Mouse (Mus musculus) myocyte (in vitro differentiated cells): ENCODE measurements at regions not wholly inside any gene's neighbourhood (a gene's known extent, or its start where the extent isn't known, plus 50 kb on each side); places are given as distances from the start of the nearest gene placed in this dataset.
A peak's percentile ranks its signal among the peaks of the same experiment; 100 is the strongest.
"Not testable (repeated sequence)": the region's sequence is repeated elsewhere in the genome, so short reads cannot be mapped to it uniquely, and the experiment has no call there.

Experiments
- CEBPB ChIP-seq: IDR thresholded peaks from 2 replicates; pipeline ENCODE4 v1.6.1; 2011; ENCODE audit warnings: mild to moderate bottlenecking, moderate library complexity; ENCODE audit not compliant: poor library complexity, insufficient read depth, severe bottlenecking
- E2F4 ChIP-seq: IDR thresholded peaks from one replicate; pipeline ENCODE4 v1.6.1; 2011; ENCODE audit warnings: mild to moderate bottlenecking, control low read depth, moderate library complexity; ENCODE audit not compliant: insufficient read depth
- MAX ChIP-seq: IDR thresholded peaks from one replicate; pipeline ENCODE4 v1.6.1; 2011; ENCODE audit warnings: low read depth, mild to moderate bottlenecking, control low read depth
- MYOD1 ChIP-seq, 3 experiments: IDR thresholded peaks; one replicate each; pipeline ENCODE4 v1.6.1; 2011; ENCODE audit warnings: control low read depth in 2 of 3, low read depth in 2 of 3, mild to moderate bottlenecking in 2 of 3, moderate library complexity in 1 of 3; ENCODE audit not compliant: insufficient read length in 2 of 3, control insufficient read depth in 1 of 3
- MYOG ChIP-seq, 3 experiments: IDR thresholded peaks; one replicate each; pipeline ENCODE4 v1.6.1; 2011; ENCODE audit warnings: control low read depth in 2 of 3, low read depth in 2 of 3, mild to moderate bottlenecking in 2 of 3; ENCODE audit not compliant: insufficient read length in 2 of 3, control insufficient read depth in 1 of 3, insufficient read depth in 1 of 3
- POLR2A ChIP-seq: IDR thresholded peaks from one replicate; pipeline ENCODE4 v1.6.1; 2011; ENCODE audit warnings: low read depth, mild to moderate bottlenecking, control low read depth, moderate library complexity; ENCODE audit not compliant: insufficient read length
- POLR2AphosphoS2 ChIP-seq: IDR thresholded peaks from one replicate; pipeline ENCODE4 v1.6.1; 2011; ENCODE audit warnings: low read depth, control low read depth; ENCODE audit not compliant: insufficient read length
- REST ChIP-seq: IDR thresholded peaks from one replicate; pipeline ENCODE4 v1.6.1; 2011; ENCODE audit warnings: mild to moderate bottlenecking, control low read depth, moderate library complexity; ENCODE audit not compliant: insufficient read depth, insufficient read length
- SRF ChIP-seq: IDR thresholded peaks from one replicate; pipeline ENCODE4 v1.6.1; 2011; ENCODE audit warnings: low read depth; ENCODE audit not compliant: control insufficient read depth, insufficient read length
- TCF12 ChIP-seq: IDR thresholded peaks from one replicate; pipeline ENCODE4 v1.6.1; 2011; ENCODE audit warnings: mild to moderate bottlenecking, control low read depth; ENCODE audit not compliant: poor library complexity, insufficient read depth, severe bottlenecking
- USF1 ChIP-seq: IDR thresholded peaks from one replicate; pipeline ENCODE4 v1.6.1; 2011; ENCODE audit warnings: low read depth, mild to moderate bottlenecking, control low read depth, moderate library complexity

DNA sequence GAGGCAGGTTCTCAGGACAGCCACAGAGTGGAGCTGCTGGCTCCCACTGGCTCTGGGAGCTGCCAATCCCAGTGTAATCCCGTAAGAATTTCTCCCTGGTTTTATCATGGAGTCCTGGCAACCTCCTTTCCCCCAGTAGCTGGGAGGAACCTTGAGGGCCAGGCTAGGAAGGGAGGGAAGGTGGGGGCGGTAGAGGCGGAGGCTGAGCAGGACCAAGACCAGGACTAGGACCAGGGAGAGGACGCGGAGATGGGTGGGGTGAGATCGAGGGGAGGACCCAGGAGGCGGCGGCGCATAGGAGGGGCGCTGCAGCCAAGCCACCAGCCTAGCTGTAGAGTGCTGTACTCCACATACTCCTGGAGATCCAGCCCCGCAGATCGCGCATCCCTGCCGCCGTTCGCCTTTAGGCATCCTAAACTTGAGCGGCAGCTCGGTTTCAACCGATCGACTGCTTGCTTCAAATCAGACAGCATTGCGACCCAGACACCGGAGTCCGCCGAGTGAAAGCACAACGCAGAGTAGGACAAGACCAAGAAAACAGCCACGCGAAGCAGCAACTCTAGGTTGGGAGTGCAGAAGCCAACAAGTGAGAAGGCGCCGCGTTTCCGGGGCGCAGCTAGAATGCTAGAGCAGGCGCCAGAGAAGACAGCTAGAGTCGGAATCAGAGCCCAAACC lies 534.1 kb downstream of the Sema5a start:
- TF ChIP-seq POLR2A (peak; percentile 95), MYOG (IDR thresholded peaks at IDR 0.05; ENCODE audit: control insufficient read depth in 1 of 3, insufficient read depth in 1 of 3, insufficient read length in 2 of 3, low read depth in 2 of 3) (peak in 1 of 3 experiments; percentile 3), POLR2AphosphoS2 (peak; percentile 97)
- not testable (repeated sequence) for TF ChIP-seq E2F4; MYOD1 (IDR thresholded peaks at IDR 0.05; ENCODE audit: control insufficient read depth in 1 of 3, insufficient read length in 2 of 3, low read depth in 2 of 3); USF1; MAX; REST; CEBPB; TCF12; SRF
